Mouse (Mus musculus) hindbrain, embryonic 10.5 days (tissue): ENCODE results near the gene Vmn2r114. TPM values are rescaled to one million over a fixed set of nuclear protein-coding genes. Genes with fewer than 3 reads are reported as not detected.
"Not testable (repeated sequence)": the region's sequence is repeated elsewhere in the genome, so short reads cannot be mapped to it uniquely, and the experiment has no call there.

ENCODE experiments used
- DNase-seq: peaks from one replicate; pipeline ENCODE4 v3.0.0-alpha.2; 2017; ENCODE audit warnings: low spot score
- H3K27ac ChIP-seq: fragments of 300-500 bp; sonication (generic); 2 replicates; pipeline ENCODE4 v1.5.1; 2016; ENCODE audit warnings: mild to moderate bottlenecking, moderate library complexity
- H3K27me3 ChIP-seq: fragments of 300-500 bp; sonication (generic); 2 replicates; pipeline ENCODE4 v1.6.1; 2016; ENCODE audit warnings: mild to moderate bottlenecking; ENCODE audit not compliant: poor library complexity, insufficient read depth, severe bottlenecking
- H3K36me3 ChIP-seq: fragments of 300-500 bp; sonication (generic); 2 replicates; pipeline ENCODE4 v1.6.1; 2016; ENCODE audit warnings: mild to moderate bottlenecking, moderate library complexity
- H3K4me1 ChIP-seq: fragments of 300-500 bp; sonication (generic); replicated peaks from 2 replicates; pipeline ENCODE4 v1.6.1; 2016; ENCODE audit warnings: mild to moderate bottlenecking
- H3K4me3 ChIP-seq: fragments of 300-500 bp; sonication (generic); 2 replicates; pipeline ENCODE4 v1.5.1; 2016; ENCODE audit warnings: mild to moderate bottlenecking, moderate library complexity
- H3K9me3 ChIP-seq: fragments of 300-500 bp; sonication (generic); 2 replicates; pipeline ENCODE4 v1.6.1; 2016; ENCODE audit warnings: mild to moderate bottlenecking, moderate library complexity
- WGBS: fragments of 180-500 bp; shearing (Covaris S2); methylation state at CpG from one replicate; pipeline ENCODE4 v1.1.7; 2016; 5-methylcytosine and 5-hydroxymethylcytosine counted together
- polyA plus RNA-seq: library from polyadenylated mRNA; unstranded; fragments of >200 nt; fragmentation: Nextera tagmentation; extraction: Ambion mirVana; gene quantifications from 2 replicates; pipeline ENCODE4 v1.2.1, GENCODE M21; 2016

The Vmn2r114 gene
- not detected in 2 replicates for polyA plus RNA-seq

- DNase-seq: not testable (repeated sequence)
- 77% methylated on average over 2 of the region's 2 CpGs for WGBS
These were observed at the start of gene Vmn2r114 for GRCm38 (mm10) chr17:23312437-23312836. TSS of gene Vmn2r114 (minus strand) at chr17:23312537.

GRCm38 (mm10) chr17:23351644-23352043 is 39.3 kb upstream of the Vmn2r114 start:
- Histone ChIP-seq H3K27ac (no peak overlapping the region), H3K36me3 (no peaks in the 10 kb centered on the region), H3K4me1 (no peaks in the 10 kb centered on the region), H3K27me3 (no peaks in the 10 kb centered on the region), H3K9me3 (0 out of 2 replicates have a peak, but pooled peaks cover 6% of the 10 kb centered on the region), H3K4me3 (no peak overlapping the region)
- DNase-seq: no peak
- WGBS: 88% methylated on average over 1 of the region's 1 CpGs

More at GRCm38 (mm10) chr17:23312437-23312836, at the start of gene Vmn2r114:
- not testable (repeated sequence) for H3K4me3 ChIP-seq, H3K27me3 ChIP-seq, H3K36me3 ChIP-seq, H3K4me1 ChIP-seq, H3K27ac ChIP-seq, H3K9me3 ChIP-seq

GRCm38 (mm10) chr17:23343441-23343840 is 31.1 kb upstream of the Vmn2r114 start, which contains the start of gene Vmn2r115:
TSS of gene Vmn2r115 (plus strand) at chr17:23343741.
- H3K27ac ChIP-seq, H3K36me3 ChIP-seq, H3K9me3 ChIP-seq, H3K27me3 ChIP-seq, H3K4me3 ChIP-seq, H3K4me1 ChIP-seq, DNase-seq: not testable (repeated sequence)
- 42% methylated on average over 2 of the region's 2 CpGs for WGBS

- 71% methylated on average over 6 of the region's 6 CpGs for WGBS
- Histone ChIP-seq H3K9me3 (peaks cover 44% of the 10 kb centered on the region), H3K36me3 (no peaks in the 10 kb centered on the region), H3K27ac (no peak overlapping the region), H3K4me1 (no peaks in the 10 kb centered on the region), H3K27me3 (no peaks in the 10 kb centered on the region), H3K4me3 (no peak overlapping the region)
- DNase-seq: no peak
These were observed 18.3 kb upstream of the Vmn2r114 start for GRCm38 (mm10) chr17:23330657-23331056.

Other genes starting within 250 kb of the Vmn2r114 start
- 8.7 and 10.3 TPM in 2 replicates for gene Zfp40, start 119.3 kb downstream of the Vmn2r114 start, polyA plus RNA-seq
- gene Vmn2r115, start 31.2 kb upstream of the Vmn2r114 start, polyA plus RNA-seq: not detected in 2 replicates
- gene Vmn2r116, start 72.1 kb upstream of the Vmn2r114 start, polyA plus RNA-seq: not detected in 2 replicates
- not detected in 2 replicates for gene Vmn2r117, start 167.2 kb upstream of the Vmn2r114 start, polyA plus RNA-seq